Comparison of ENCODE assay signal across 12 mouse cellular contexts in the genomic region with DNA sequence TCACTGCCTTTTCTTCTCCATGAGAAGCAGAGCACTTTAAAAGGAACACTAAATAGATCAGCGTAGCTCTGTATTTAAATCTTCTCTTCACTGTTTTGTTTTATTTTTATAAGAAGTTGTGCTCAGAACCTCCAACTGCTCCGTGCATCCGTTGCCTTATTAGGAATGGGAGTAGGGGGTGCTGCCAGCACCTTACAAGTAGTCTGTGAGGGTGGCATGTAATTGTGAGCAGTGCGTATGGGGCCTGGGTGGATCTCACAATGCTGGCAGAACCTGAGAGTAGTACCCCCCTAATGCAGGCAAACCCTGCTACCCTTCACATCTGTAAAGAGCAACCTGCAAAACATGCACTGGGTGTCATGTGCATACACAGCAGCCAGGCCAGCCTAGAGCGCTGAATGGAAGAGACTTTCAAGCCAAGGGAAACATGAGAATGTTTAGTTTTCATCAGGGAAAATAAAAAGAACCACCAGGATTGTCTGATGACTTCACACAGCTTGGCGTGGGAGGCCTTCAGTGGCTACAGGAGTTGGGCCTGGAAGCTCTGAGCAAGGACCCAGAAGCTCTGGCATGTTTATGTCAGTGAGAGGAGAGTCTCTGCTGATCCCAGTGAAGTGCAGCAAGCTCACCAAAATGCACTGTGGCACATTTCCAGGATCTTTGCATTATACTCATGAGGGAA.
A peak's percentile ranks its signal among the peaks of the same experiment; 100 is the strongest.
DNase-seq lines count a peak whose midpoint lies in the region; ATAC-seq lines count a peak whose summit lies in the region.
"Had no signal": no experiment of that assay in that cellular context is flagged by ENCODE, and none has a peak within 500 bp of the region (broad histone marks: within the 10 kb centered on the region; RNA-seq: fewer than 3 reads in every experiment).

No protein-coding gene starts in this region.

- H3K4me2 ChIP-seq in embryonic facial prominence, embryonic 13.5 days, result no peak overlapping the region
- H3K4me2 ChIP-seq in intestine, embryonic 15.5 days (replicated peaks), result no peak overlapping the region
- H3K4me2 ChIP-seq: hindbrain, embryonic 14.5 days; liver, embryonic 12.5 days; neural tube, embryonic 13.5 days had no signal

- no peak overlapping the region for H3K9ac ChIP-seq in embryonic facial prominence, embryonic 13.5 days
- no peak overlapping the region for H3K9ac ChIP-seq in intestine, embryonic 15.5 days
- H3K9ac ChIP-seq: hindbrain, embryonic 14.5 days; liver, embryonic 12.5 days; neural tube, embryonic 13.5 days had no signal

- H3K27ac ChIP-seq in embryonic facial prominence, embryonic 13.5 days, result peak overlapping the region; percentile 69
- peak overlapping the region; percentile 62 for H3K27ac ChIP-seq in intestine, embryonic 15.5 days
- H3K27ac ChIP-seq in midbrain, embryonic 10.5 days (replicated peaks), result no peak overlapping the region
- H3K27ac ChIP-seq: hindbrain, embryonic 14.5 days; liver, embryonic 12.5 days; neural tube, embryonic 13.5 days had no signal

- H3K36me3 ChIP-seq in embryonic facial prominence, embryonic 13.5 days, result no peaks in the 10 kb centered on the region
- H3K36me3 ChIP-seq in intestine, embryonic 15.5 days, result no peaks in the 10 kb centered on the region
- no peaks in the 10 kb centered on the region for H3K36me3 ChIP-seq in midbrain, embryonic 10.5 days
- H3K36me3 ChIP-seq: liver, embryonic 12.5 days; neural tube, embryonic 13.5 days had no signal

- 62% methylated on average over 6 of the region's 6 CpGs for WGBS in embryonic facial prominence, embryonic 13.5 days
- WGBS in intestine, embryonic 15.5 days, result 50% methylated on average over 6 of the region's 6 CpGs
- WGBS in midbrain, embryonic 10.5 days, result 82% methylated on average over 6 of the region's 6 CpGs

- no peaks in the 10 kb centered on the region for H3K27me3 ChIP-seq in embryonic facial prominence, embryonic 13.5 days
- no peaks in the 10 kb centered on the region for H3K27me3 ChIP-seq in intestine, embryonic 15.5 days (replicated peaks)
- H3K27me3 ChIP-seq in midbrain, embryonic 10.5 days (ENCODE audit: low read depth, poor library complexity, severe bottlenecking), result no peaks in the 10 kb centered on the region
- H3K27me3 ChIP-seq: liver, embryonic 12.5 days; neural tube, embryonic 13.5 days had no signal

- no peak overlapping the region for H3K4me3 ChIP-seq in embryonic facial prominence, embryonic 13.5 days
- H3K4me3 ChIP-seq in intestine, embryonic 15.5 days (replicated peaks), result no peak overlapping the region
- no peak overlapping the region for H3K4me3 ChIP-seq in midbrain, embryonic 10.5 days
- H3K4me3 ChIP-seq: liver, embryonic 12.5 days; neural tube, embryonic 13.5 days had no signal

- intact Hi-C loops in heart, postnatal 36 days (cut with DNase I), result no loop called here

- H3K4me1 ChIP-seq in embryonic facial prominence, embryonic 13.5 days, result peaks cover 21% of the 10 kb centered on the region
- H3K4me1 ChIP-seq in intestine, embryonic 15.5 days (replicated peaks), result 0 out of 2 replicates have a peak, but pooled peaks cover 2% of the 10 kb centered on the region
- no peaks in the 10 kb centered on the region for H3K4me1 ChIP-seq in midbrain, embryonic 10.5 days
- H3K4me1 ChIP-seq: liver, embryonic 12.5 days; neural tube, embryonic 13.5 days had no signal

- H3K9me3 ChIP-seq in embryonic facial prominence, embryonic 13.5 days, result no peaks in the 10 kb centered on the region
- no peaks in the 10 kb centered on the region for H3K9me3 ChIP-seq in intestine, embryonic 15.5 days
- H3K9me3 ChIP-seq in midbrain, embryonic 10.5 days (replicated peaks), result no peaks in the 10 kb centered on the region
- H3K9me3 ChIP-seq: liver, embryonic 12.5 days; neural tube, embryonic 13.5 days had no signal

- no peak for ATAC-seq in embryonic facial prominence, embryonic 13.5 days (ENCODE audit: insufficient number of reproducible peaks, insufficient read depth, low FRiP score, low TSS enrichment, low read depth)
- ATAC-seq in intestine, embryonic 15.5 days, result peak; percentile 73
- ATAC-seq in activated CD4-positive, CD25-positive, alpha-beta regulatory T cell, adult 4 months, result no peak
- ATAC-seq: liver, embryonic 12.5 days had no signal

- peak; percentile 19 for DNase-seq in heart, adult 8-10 months (ENCODE audit: low spot score)
- no peak for DNase-seq in heart, postnatal 36 days
- peak; percentile 21 to 24 for DNase-seq in right cerebral cortex, postnatal 10 days (ENCODE audit: low spot score in 2 of 2)
- DNase-seq in midbrain, embryonic 10.5 days (ENCODE audit: low spot score), result no peak
- DNase-seq in thymus, postnatal 36 days, result no peak
- DNase-seq: adrenal gland, postnatal 14 days had no signal

Comparison
In these comparisons a context has a peak if more than half of its experiments do, and no peak if none do; other contexts are left out.
1. DNase-seq: peak in heart, adult 8-10 months (single experiment) and right cerebral cortex, postnatal 10 days (2 of 2); none in heart, postnatal 36 days (0 of 2), midbrain, embryonic 10.5 days (single experiment) and thymus, postnatal 36 days (0 of 2).